ENCODE assay signal across 10 mouse cellular contexts in the genomic region with DNA sequence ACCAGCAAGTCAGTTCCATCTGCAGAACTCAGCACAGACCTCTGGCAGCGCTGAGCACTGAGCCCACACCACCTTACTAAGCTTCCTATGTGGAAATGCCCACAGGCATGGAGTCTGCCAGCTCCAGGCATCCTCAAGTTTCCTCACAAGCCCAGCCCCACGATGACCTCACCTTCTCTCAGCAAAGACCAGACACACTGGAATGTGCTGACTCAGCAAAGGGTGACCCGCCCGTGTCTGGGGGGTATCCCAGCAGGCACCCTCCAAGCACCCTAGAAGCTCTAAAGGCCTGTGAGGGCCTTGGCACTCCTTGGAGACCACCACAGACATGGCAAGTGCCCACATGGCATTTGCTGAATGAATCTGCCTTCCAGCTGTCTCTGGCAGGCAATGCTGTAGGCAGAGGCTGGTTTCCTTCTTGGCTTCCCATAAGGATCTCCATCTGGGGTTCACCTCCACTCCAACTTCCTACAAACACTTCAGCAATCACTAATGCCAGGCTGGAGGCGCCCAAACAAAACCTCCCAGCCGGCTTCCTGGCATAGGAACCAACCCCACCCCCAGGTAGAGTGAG. TPM values are rescaled to one million over a fixed set of nuclear protein-coding genes. Genes with fewer than 3 reads are reported as not detected.
DNase-seq lines count a peak whose midpoint lies in the region.
"Had no signal": no experiment of that assay in that cellular context is flagged by ENCODE, and none has a peak within 500 bp of the region (broad histone marks: within the 10 kb centered on the region; RNA-seq: fewer than 3 reads in every experiment).

No protein-coding gene starts in this region.

- peak; percentile 43 for DNase-seq in adrenal gland, adult 2 months
- DNase-seq in adrenal gland, adult 8-10 months, result no peak
- peak; percentile 37 to 86 for DNase-seq in left cerebral cortex, postnatal 25 days (ENCODE audit: low spot score in 2 of 2)
- no peak for DNase-seq in left cerebral cortex, adult 11 months (ENCODE audit: low spot score)
- DNase-seq in fibroblast of lung, adult 2 months (ENCODE audit: low read depth), result peak; percentile 83
- DNase-seq in lung, postnatal 4 days, result peak; percentile 74 to 81
- DNase-seq in embryo, embryonic 11 days, result no peak
- DNase-seq in ovary, postnatal 36 days (ENCODE audit: low spot score), result no peak
- DNase-seq: layer of hippocampus, postnatal 36 days; liver, postnatal 0 days had no signal

- intact Hi-C loops in left cerebral cortex, postnatal 25 days (cut with DNase I), result no loop called here

RNA-seq across cellular contexts. Expression of a gene that starts 17.9 kb away (rescaled TPM):
- total RNA-seq in adrenal gland, adult 2 months (2021), result 10 to 100 TPM in 1 of 2 experiments, 1 to 10 TPM in 1; 10.0 to 16.4 TPM
- polyA plus RNA-seq in adrenal gland, adult 2 months (2012; rRNA removed), result 18.4 and 19.7 TPM in 2 replicates
- 10 to 100 TPM in 3 of 4 experiments, 1 to 10 TPM in 1; 7.9 to 18.3 (median 12.5) TPM for total RNA-seq in adrenal gland, adult 8-10 months (2022)
- total RNA-seq in left cerebral cortex, postnatal 25 days (2021), result 10 to 100 TPM; 39.2 to 43.8 TPM

Comparison
In these comparisons a context has a peak if more than half of its experiments do, and no peak if none do; other contexts are left out.
1. DNase-seq: peak in adrenal gland, adult 2 months (single experiment), left cerebral cortex, postnatal 25 days (2 of 2), fibroblast of lung, adult 2 months (single experiment) and lung, postnatal 4 days (2 of 2); none in adrenal gland, adult 8-10 months (single experiment), left cerebral cortex, adult 11 months (single experiment), embryo, embryonic 11 days (single experiment) and ovary, postnatal 36 days (single experiment).